Mouse (Mus musculus): ENCODE data around the gene Btbd8.

Gene Btbd8

GRCm38 (mm10) chr5:107437464-107438281, at the start of gene Btbd8:
Btbd8 (plus strand) TSS chr5:107437997.
- peak; percentile 94 for DNase-seq (ENCODE audit: low spot score)

- DNase-seq (ENCODE audit: low spot score), result no peak
These were observed 48.4 kb upstream of the Btbd8 start for GRCm38 (mm10) chr5:107389373-107389772.

- no peak for DNase-seq (ENCODE audit: low spot score)
These were observed 43.4 kb upstream of the Btbd8 start for GRCm38 (mm10) chr5:107394437-107394836.

GRCm38 (mm10) chr5:107402436-107402835, 35.4 kb upstream of the Btbd8 start, which contains the start of gene Ephx4:
Ephx4 (plus strand) TSS chr5:107402736.
- DNase-seq (ENCODE audit: low spot score), result no peak

- DNase-seq (ENCODE audit: low spot score), result peak; percentile 21
These were observed 34.5 kb upstream of the Btbd8 start for GRCm38 (mm10) chr5:107403011-107403946.

- no peak for DNase-seq (ENCODE audit: low spot score)
These were observed 33.7 kb upstream of the Btbd8 start for GRCm38 (mm10) chr5:107403947-107404684.

- DNase-seq (ENCODE audit: low spot score), result no peak
These were observed 32.4 kb upstream of the Btbd8 start for GRCm38 (mm10) chr5:107405361-107405760.

- DNase-seq (ENCODE audit: low spot score), result no peak
These were observed 27.5 kb upstream of the Btbd8 start for GRCm38 (mm10) chr5:107410305-107410704.

- DNase-seq (ENCODE audit: low spot score), result no peak
These were observed 26.5 kb upstream of the Btbd8 start for GRCm38 (mm10) chr5:107411326-107411725.

GRCm38 (mm10) chr5:107412285-107412684, 25.5 kb upstream of the Btbd8 start:
- no peak for DNase-seq (ENCODE audit: low spot score)

- no peak for DNase-seq (ENCODE audit: low spot score)
These were observed 22.7 kb upstream of the Btbd8 start for GRCm38 (mm10) chr5:107415098-107415497.

GRCm38 (mm10) chr5:107421676-107422075, 16.1 kb upstream of the Btbd8 start:
- DNase-seq (ENCODE audit: low spot score), result no peak

GRCm38 (mm10) chr5:107431249-107431648, 6.5 kb upstream of the Btbd8 start, which contains the start of gene Lpcat2b:
Lpcat2b (plus strand) TSS chr5:107431549.
- no peak for DNase-seq (ENCODE audit: low spot score)

- no peak for DNase-seq (ENCODE audit: low spot score)
These were observed 3.8 kb upstream of the Btbd8 start for GRCm38 (mm10) chr5:107434001-107434400.

- DNase-seq (ENCODE audit: low spot score), result no peak
These were observed 1.6 kb upstream of the Btbd8 start for GRCm38 (mm10) chr5:107436185-107436584.

- DNase-seq (ENCODE audit: low spot score), result peak; percentile 24
These were observed 1.1 kb upstream of the Btbd8 start for GRCm38 (mm10) chr5:107436587-107437209.

- DNase-seq (ENCODE audit: low spot score), result no peak
These were observed 556 bp downstream of the Btbd8 start for GRCm38 (mm10) chr5:107438353-107438752.

GRCm38 (mm10) chr5:107441881-107442280, 4.1 kb downstream of the Btbd8 start:
- no peak for DNase-seq (ENCODE audit: low spot score)

- no peak for DNase-seq (ENCODE audit: low spot score)
These were observed 6.5 kb downstream of the Btbd8 start for GRCm38 (mm10) chr5:107444251-107444650.

- no peak for DNase-seq (ENCODE audit: low spot score)
These were observed 10.2 kb downstream of the Btbd8 start for GRCm38 (mm10) chr5:107447977-107448376.

- DNase-seq (ENCODE audit: low spot score), result no peak
These were observed 11.0 kb downstream of the Btbd8 start for GRCm38 (mm10) chr5:107448784-107449183.

Data from testis, postnatal 14 days (tissue).